Mouse (Mus musculus): Measurements from ENCODE around the gene Mrps2. TPM values are rescaled to one million over a fixed set of nuclear protein-coding genes. Genes with fewer than 3 reads are reported as not detected.

The Mrps2 gene
- polyA plus RNA-seq (2015; fragmentation: Nextera tagmentation; extraction: Ambion mirVana), result 49.7 and 51.4 TPM in 2 replicates

- Histone ChIP-seq H3K27ac (peak within 1 kb of the TSS; percentile 51; the same call in 1 of the 2 replicates), H3K36me3 (replicated peaks) (peaks cover 26% of the 10 kb centered on the region), H3K9me3 (no peaks in the 10 kb centered on the region), H3K4me1 (peaks cover 24% of the 10 kb centered on the region), H3K9ac (peak within 1 kb of the TSS; percentile 99), H3K4me2 (peak within 1 kb of the TSS; percentile 73), H3K27me3 (replicated peaks) (no peaks in the 10 kb centered on the region; the same call in none of the 2 replicates), H3K4me3 (peak within 1 kb of the TSS; percentile 97)
- WGBS, result under 1% methylated on average over 52 of the region's 52 CpGs
- ATAC-seq (replicated peaks), result peak; percentile 92
Observed at GRCm38 (mm10) chr2:28467860-28468485, at the start of gene Mrps2. TSS of gene Mrps2 (plus strand) at chr2:28468066.

GRCm38 (mm10) chr2:28419898-28420297 lies 48.0 kb upstream of the Mrps2 start:
- no peaks in the 10 kb centered on the region for H3K27me3 ChIP-seq (replicated peaks)
- H3K4me3 ChIP-seq, result no peak overlapping the region
- H3K36me3 ChIP-seq (replicated peaks), result no peaks in the 10 kb centered on the region
- H3K9me3 ChIP-seq, result no peaks in the 10 kb centered on the region
- H3K9ac ChIP-seq, result no peak overlapping the region
- no peak overlapping the region for H3K27ac ChIP-seq
- H3K4me2 ChIP-seq, result no peak overlapping the region
- 23% methylated on average over 4 of the region's 4 CpGs for WGBS
- ATAC-seq (replicated peaks), result no peak
- peaks cover 19% of the 10 kb centered on the region for H3K4me1 ChIP-seq

GRCm38 (mm10) chr2:28423167-28423566 lies 44.7 kb upstream of the Mrps2 start:
- Histone ChIP-seq H3K9me3 (no peaks in the 10 kb centered on the region), H3K4me3 (no peak overlapping the region), H3K9ac (no peak overlapping the region), H3K36me3 (replicated peaks) (no peaks in the 10 kb centered on the region), H3K4me1 (peaks cover 16% of the 10 kb centered on the region; the same call in 1 of the 2 replicates), H3K4me2 (no peak overlapping the region), H3K27me3 (replicated peaks) (no peaks in the 10 kb centered on the region), H3K27ac (no peak overlapping the region)
- ATAC-seq (replicated peaks), result no peak
- 38% methylated on average over 3 of the region's 3 CpGs for WGBS

- Histone ChIP-seq H3K27me3 (replicated peaks) (no peaks in the 10 kb centered on the region), H3K27ac (no peak overlapping the region), H3K9ac (no peak overlapping the region), H3K4me1 (peaks cover 9% of the 10 kb centered on the region; the same call in 1 of the 2 replicates), H3K4me2 (no peak overlapping the region), H3K4me3 (no peak overlapping the region), H3K9me3 (no peaks in the 10 kb centered on the region), H3K36me3 (replicated peaks) (no peaks in the 10 kb centered on the region)
- WGBS, result 81% methylated on average over 6 of the region's 6 CpGs
- ATAC-seq (replicated peaks), result no peak
Observed at GRCm38 (mm10) chr2:28427226-28427625, 40.6 kb upstream of the Mrps2 start.

- Histone ChIP-seq H3K27ac (no peak overlapping the region), H3K9me3 (no peaks in the 10 kb centered on the region), H3K4me2 (no peak overlapping the region), H3K9ac (no peak overlapping the region), H3K36me3 (replicated peaks) (no peaks in the 10 kb centered on the region), H3K27me3 (replicated peaks) (no peaks in the 10 kb centered on the region), H3K4me1 (peaks cover 7% of the 10 kb centered on the region; the same call in 1 of the 2 replicates), H3K4me3 (no peak overlapping the region)
- 66% methylated on average over 6 of the region's 6 CpGs for WGBS
- no peak for ATAC-seq (replicated peaks)
Observed at GRCm38 (mm10) chr2:28430846-28431245, 37.0 kb upstream of the Mrps2 start.

- 28% methylated on average over 1 of the region's 1 CpGs for WGBS
- Histone ChIP-seq H3K36me3 (replicated peaks) (no peaks in the 10 kb centered on the region), H3K27ac (no peak overlapping the region), H3K27me3 (replicated peaks) (no peaks in the 10 kb centered on the region), H3K4me2 (no peak overlapping the region), H3K9me3 (no peaks in the 10 kb centered on the region), H3K9ac (no peak overlapping the region), H3K4me3 (no peak overlapping the region), H3K4me1 (no peaks in the 10 kb centered on the region)
- no peak for ATAC-seq (replicated peaks)
Observed at GRCm38 (mm10) chr2:28432811-28433210, 35.1 kb upstream of the Mrps2 start.

- 0% methylated on average over 1 of the region's 2 CpGs for WGBS
- Histone ChIP-seq H3K4me1 (no peaks in the 10 kb centered on the region), H3K4me2 (no peak overlapping the region), H3K36me3 (replicated peaks) (no peaks in the 10 kb centered on the region), H3K27me3 (replicated peaks) (no peaks in the 10 kb centered on the region), H3K9ac (no peak overlapping the region), H3K9me3 (no peaks in the 10 kb centered on the region), H3K4me3 (no peak overlapping the region), H3K27ac (no peak overlapping the region)
- no peak for ATAC-seq (replicated peaks)
Observed at GRCm38 (mm10) chr2:28433512-28433911, 34.4 kb upstream of the Mrps2 start.

GRCm38 (mm10) chr2:28435401-28435800 lies 32.5 kb upstream of the Mrps2 start:
- H3K36me3 ChIP-seq (replicated peaks), result no peaks in the 10 kb centered on the region
- WGBS, result 90% methylated on average over 11 of the region's 11 CpGs
- no peaks in the 10 kb centered on the region for H3K4me1 ChIP-seq
- H3K27me3 ChIP-seq (replicated peaks), result no peaks in the 10 kb centered on the region
- H3K9me3 ChIP-seq, result no peaks in the 10 kb centered on the region
- no peak overlapping the region for H3K4me3 ChIP-seq
- H3K4me2 ChIP-seq, result no peak overlapping the region
- no peak overlapping the region for H3K27ac ChIP-seq
- ATAC-seq (replicated peaks), result no peak
- H3K9ac ChIP-seq, result no peak overlapping the region

GRCm38 (mm10) chr2:28440842-28441241 lies 27.0 kb upstream of the Mrps2 start:
- Histone ChIP-seq H3K4me3 (no peak overlapping the region), H3K4me1 (peaks cover 2% of the 10 kb centered on the region), H3K36me3 (replicated peaks) (no peaks in the 10 kb centered on the region), H3K9ac (no peak overlapping the region), H3K9me3 (no peaks in the 10 kb centered on the region), H3K27me3 (replicated peaks) (no peaks in the 10 kb centered on the region), H3K27ac (no peak overlapping the region), H3K4me2 (no peak overlapping the region)
- WGBS, result 81% methylated on average over 6 of the region's 6 CpGs
- no peak for ATAC-seq (replicated peaks)

- no peaks in the 10 kb centered on the region for H3K27me3 ChIP-seq (replicated peaks)
- WGBS, result 90% methylated on average over 4 of the region's 4 CpGs
- H3K9ac ChIP-seq, result no peak overlapping the region
- H3K4me2 ChIP-seq, result no peak overlapping the region
- no peak overlapping the region for H3K4me3 ChIP-seq
- no peak for ATAC-seq (replicated peaks)
- peaks cover 19% of the 10 kb centered on the region for H3K4me1 ChIP-seq
- peaks cover 2% of the 10 kb centered on the region; the same call in 1 of the 2 replicates for H3K36me3 ChIP-seq (replicated peaks)
- H3K9me3 ChIP-seq, result no peaks in the 10 kb centered on the region
- H3K27ac ChIP-seq, result no peak overlapping the region
Observed at GRCm38 (mm10) chr2:28445082-28445481, 22.8 kb upstream of the Mrps2 start.

- ATAC-seq (replicated peaks), result peak; percentile 40
- peak overlapping the region; percentile 83 for H3K27ac ChIP-seq
- H3K4me2 ChIP-seq, result peak overlapping the region; percentile 81
- H3K4me3 ChIP-seq, result peak overlapping the region; percentile 76
- no peaks in the 10 kb centered on the region for H3K9me3 ChIP-seq
- peak overlapping the region; percentile 89 for H3K9ac ChIP-seq
- WGBS, result 7% methylated on average over 5 of the region's 5 CpGs
- H3K36me3 ChIP-seq (replicated peaks), result peaks cover 5% of the 10 kb centered on the region; the same call in 1 of the 2 replicates
- H3K4me1 ChIP-seq, result peaks cover 19% of the 10 kb centered on the region
- no peaks in the 10 kb centered on the region for H3K27me3 ChIP-seq (replicated peaks)
Observed at GRCm38 (mm10) chr2:28446181-28446514, 21.7 kb upstream of the Mrps2 start.

GRCm38 (mm10) chr2:28446515-28447314 lies 21.2 kb upstream of the Mrps2 start, which contains the start of gene Ppp1r26:
TSS of gene Ppp1r26 (plus strand) at chr2:28446800.
- peak within 1 kb of the TSS; percentile 83 for H3K27ac ChIP-seq
- ATAC-seq (replicated peaks), result peak; percentile 71
- H3K4me2 ChIP-seq, result peak within 1 kb of the TSS; percentile 81
- H3K36me3 ChIP-seq (replicated peaks), result peaks cover 8% of the 10 kb centered on the region; the same call in 1 of the 2 replicates
- H3K4me1 ChIP-seq, result peaks cover 19% of the 10 kb centered on the region
- H3K9ac ChIP-seq, result peak within 1 kb of the TSS; percentile 89
- no peaks in the 10 kb centered on the region for H3K9me3 ChIP-seq
- H3K4me3 ChIP-seq, result peak within 1 kb of the TSS; percentile 76
- H3K27me3 ChIP-seq (replicated peaks), result no peaks in the 10 kb centered on the region
- whole genome bisulfite sequencing, result under 1% methylated on average over 84 of the region's 118 CpGs

Data from midbrain, embryonic 15.5 days (tissue).